Mouse (Mus musculus) liver (tissue): ENCODE data around the gene Arl3.
"Not testable (repeated sequence)": the region's sequence is repeated elsewhere in the genome, so short reads cannot be mapped to it uniquely, and the experiment has no call there.

Experiments
- DNase-seq: peaks from one replicate; pipeline ENCODE4 v3.0.0-alpha.2; 2020; ENCODE audit warnings: mixed read lengths

Arl3 gene

DNA sequence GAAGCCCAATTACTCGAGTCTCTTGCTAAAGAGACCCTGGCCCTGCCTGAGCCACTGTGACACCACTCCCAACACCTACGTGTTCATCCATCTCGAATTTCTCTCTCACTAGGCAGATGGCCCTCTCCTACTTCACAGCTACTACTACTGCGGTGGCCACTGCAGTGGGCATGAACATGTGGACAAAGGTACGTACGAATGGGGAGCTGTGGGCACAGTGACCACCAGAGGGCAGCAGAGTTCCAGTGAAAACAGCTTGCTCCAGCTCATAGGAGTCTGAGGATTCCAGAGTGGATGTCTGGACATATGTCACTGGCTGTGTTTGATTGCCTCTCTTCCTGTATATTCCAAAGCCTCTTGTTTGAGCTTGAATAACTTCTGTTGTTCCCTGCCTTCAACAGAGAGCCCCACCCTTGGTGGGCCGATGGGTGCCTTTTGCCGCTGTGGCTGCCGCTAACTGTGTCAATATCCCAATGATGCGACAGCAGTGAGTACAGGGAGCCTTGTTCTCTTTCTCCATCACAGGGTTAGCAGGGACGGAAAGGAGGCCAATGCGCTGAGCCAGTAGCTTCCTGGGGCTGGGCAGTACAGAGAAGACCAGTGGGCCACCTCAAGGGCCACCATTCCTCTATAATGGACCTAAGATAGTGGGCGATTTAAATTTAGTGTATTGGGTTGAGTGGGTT is 15.0 kb upstream of the Arl3 start:
- DNase-seq: peak; percentile 82

- peak; percentile 35 for DNase-seq
These were observed 2.2 kb upstream of the Arl3 start for GRCm38 (mm10) chr19:46575196-46575595.

DNA sequence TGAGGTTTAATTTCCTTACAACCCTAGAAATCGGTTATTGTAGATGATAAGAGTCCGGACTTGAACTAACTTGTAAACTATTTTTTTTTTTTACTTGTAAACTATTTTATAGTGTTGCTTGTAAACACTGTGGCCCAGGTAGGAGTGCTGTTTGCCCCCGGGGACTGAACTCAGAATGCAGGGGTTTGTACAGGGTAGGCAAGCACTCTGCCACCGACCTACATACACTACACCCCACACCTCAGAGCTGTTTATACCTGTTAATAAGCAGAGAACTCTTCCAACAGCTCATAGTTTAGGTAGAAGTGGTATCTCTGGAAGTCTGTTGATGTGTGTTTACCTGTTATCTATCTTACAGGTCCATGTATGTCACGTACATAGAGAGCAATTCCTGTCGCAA is 992 bp upstream of the Arl3 start:
- no peak for DNase-seq

DNA sequence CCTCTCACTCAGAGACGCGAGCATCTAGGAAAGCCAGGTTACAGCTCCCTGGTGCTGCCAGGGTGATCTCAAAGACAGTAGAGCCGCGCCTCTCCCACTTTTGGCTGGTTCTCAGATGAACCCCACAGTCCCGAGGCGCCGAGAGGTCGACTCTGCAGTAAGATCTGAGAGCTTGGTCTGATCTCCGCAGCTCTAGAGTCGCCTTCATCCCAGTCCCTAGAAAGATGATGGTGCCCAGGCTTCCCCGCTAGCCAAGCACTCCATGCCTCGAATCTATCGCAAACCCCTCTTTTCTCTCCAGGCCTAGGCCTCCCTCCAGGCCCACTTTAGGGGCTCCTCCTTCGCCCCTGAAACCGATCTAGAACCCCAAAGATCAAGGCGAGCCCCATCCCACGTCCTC is 450 bp downstream of the Arl3 start:
- DNase-seq: peak; percentile 35

DNA sequence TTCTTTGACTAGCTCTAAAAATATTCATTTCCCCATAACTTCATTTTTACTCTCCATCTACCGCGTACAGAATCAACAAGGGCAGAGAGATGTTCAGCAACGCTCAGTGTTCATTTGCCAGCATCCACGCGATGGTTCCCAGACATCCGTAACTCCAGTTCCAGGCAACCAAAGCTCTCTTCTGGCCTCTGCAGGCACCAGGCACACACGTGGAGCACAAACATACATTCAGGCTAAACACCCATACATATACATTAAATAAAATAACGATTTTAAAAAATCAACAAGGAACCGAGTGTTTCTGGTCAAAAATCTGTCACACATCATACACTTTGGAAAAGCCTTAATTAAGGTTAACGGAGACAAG is 1.1 kb downstream of the Arl3 start:
- no peak for DNase-seq

- not testable (repeated sequence) for DNase-seq
These were observed 1.7 kb downstream of the Arl3 start for GRCm38 (mm10) chr19:46571211-46571877.

DNA sequence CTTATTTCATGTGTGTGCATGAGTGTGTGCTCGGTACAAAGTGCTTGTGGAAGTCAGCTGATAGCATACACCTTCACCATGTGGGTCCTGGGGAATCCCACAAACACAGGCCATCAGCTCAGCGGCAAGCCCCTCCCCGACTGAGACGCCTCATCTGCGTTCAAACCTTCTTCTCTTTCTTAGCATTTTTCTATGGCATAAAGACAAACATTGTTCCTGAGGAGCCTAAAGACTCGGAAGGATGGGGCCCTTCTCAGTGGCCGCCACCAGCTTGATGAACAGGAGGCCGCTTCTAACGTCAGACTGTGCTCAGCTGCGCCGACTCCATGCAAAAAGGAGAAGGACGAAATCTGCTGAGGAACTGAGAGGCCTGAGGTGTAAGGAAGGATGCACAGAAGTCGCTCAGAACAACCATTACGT is 8.9 kb downstream of the Arl3 start:
- no peak for DNase-seq

DNA sequence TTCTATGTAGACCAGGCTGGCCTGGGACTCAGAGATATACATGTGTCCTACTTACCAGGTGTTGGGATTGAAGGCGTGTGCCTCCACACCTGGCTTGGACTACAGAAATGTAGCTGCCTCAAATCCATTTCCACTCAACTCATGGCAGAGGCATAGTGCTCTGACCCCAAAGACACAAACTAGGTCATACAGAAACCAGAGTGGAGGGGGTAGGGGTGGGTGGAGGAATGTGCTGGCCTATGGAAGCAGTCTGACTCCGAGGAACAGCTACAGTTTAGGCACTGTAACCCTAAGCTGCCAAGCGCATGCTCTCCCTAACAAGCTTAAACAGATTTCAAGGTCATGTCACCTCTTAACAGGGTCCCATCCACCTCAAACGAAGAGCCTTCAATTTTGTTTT is 9.4 kb downstream of the Arl3 start:
- no peak for DNase-seq

DNA sequence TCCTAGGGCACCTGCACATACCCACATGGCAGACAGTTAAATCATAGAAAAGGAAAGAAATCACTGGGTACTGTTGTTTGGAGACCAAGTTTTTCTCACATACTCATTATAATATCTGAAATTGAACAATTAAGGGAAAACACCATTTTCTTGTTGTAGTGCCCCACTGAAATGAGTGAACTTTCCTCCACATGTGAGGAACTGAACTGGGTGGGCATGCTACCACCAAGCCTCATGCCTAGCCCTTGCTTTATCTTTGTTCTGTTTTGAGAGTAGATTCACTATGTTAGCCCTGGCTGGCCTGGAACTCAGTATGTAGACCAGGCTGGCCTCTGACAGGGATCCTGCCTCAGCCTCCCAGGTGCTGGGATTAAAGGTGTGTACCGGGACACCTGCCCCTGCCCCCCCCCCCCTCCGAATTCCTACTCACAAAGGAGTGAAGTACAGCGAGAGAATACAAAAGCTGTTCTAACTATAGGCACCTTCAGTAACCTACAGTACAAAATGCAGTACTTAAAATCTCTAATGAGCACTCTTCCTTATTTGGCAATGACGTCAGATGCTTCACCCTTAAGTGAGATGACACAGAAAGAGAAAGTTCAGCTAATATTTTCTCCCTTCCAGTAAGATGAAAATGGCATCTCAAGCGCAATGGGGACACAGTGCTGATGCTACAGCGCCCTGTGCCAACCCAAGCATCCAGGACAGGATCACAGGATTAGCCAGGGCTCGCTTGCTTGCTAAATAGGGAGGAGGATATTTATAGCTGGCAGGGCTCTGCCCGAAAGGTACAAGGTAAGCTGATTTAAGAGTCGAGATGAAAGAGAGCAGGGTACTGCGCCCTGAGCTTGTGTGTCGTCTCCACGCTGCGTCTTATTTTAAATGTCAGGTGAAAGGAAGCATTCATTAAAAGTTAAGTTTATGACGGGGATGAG is 10.2 kb downstream of the Arl3 start:
- no peak for DNase-seq

GRCm38 (mm10) chr19:46562132-46562531 is 10.9 kb downstream of the Arl3 start:
- peak; percentile 51 for DNase-seq

DNA sequence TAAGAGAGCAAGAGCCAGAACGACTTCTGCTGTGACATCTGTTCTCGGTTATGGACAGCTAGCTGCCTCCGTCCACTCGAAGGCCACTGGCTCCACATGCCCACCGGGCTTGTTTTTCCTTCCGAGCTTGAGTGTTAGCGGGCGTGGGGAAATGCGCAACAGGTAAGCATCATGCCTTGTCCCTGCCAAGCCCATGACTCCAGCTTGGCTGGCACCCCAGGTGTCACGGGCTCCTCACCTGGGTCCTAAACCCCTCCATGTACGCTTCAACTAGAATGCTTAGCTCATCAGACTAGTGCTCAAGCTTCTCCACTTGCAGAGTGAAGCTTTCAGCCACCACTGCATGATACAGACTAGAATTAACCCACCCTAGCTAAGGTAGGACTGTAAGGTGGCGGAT is 14.4 kb downstream of the Arl3 start:
- no peak for DNase-seq

- no peak for DNase-seq
These were observed 15.0 kb downstream of the Arl3 start for GRCm38 (mm10) chr19:46558009-46558408.

- DNase-seq: peak; percentile 60
These were observed 19.4 kb downstream of the Arl3 start for GRCm38 (mm10) chr19:46553541-46553955.

- DNase-seq: no peak
These were observed 20.5 kb downstream of the Arl3 start for GRCm38 (mm10) chr19:46552496-46552895.

- no peak for DNase-seq
These were observed 22.6 kb downstream of the Arl3 start for GRCm38 (mm10) chr19:46550385-46550784.

- DNase-seq: no peak
These were observed 24.9 kb downstream of the Arl3 start for GRCm38 (mm10) chr19:46548110-46548509.

- no peak for DNase-seq
These were observed 25.4 kb downstream of the Arl3 start for GRCm38 (mm10) chr19:46547565-46547964.

GRCm38 (mm10) chr19:46542750-46543149 is 30.2 kb downstream of the Arl3 start:
- peak; percentile 10 for DNase-seq

DNA sequence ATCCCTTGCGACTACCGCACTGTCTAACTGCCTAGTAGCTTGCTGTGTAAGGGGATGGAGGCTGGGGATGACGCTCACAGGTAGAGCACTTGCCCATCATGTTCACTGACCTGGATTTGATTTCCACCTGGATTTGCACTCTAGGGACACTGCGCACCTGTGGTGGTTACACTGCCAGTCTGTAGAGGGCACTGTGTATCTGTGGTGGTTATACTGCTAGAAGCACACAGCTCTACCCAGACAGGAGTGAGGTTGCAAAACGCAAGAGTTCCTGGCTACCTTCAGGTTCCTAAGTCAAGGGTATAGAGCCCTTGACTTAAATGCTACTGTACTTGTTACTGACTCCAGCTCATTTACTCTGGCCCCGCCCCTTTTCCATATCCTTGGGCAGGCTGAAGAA is 34.8 kb downstream of the Arl3 start:
- no peak for DNase-seq

- DNase-seq: no peak
These were observed 35.6 kb downstream of the Arl3 start for GRCm38 (mm10) chr19:46537357-46537756.

GRCm38 (mm10) chr19:46534542-46535098 is 38.4 kb downstream of the Arl3 start:
- DNase-seq: no peak

DNA sequence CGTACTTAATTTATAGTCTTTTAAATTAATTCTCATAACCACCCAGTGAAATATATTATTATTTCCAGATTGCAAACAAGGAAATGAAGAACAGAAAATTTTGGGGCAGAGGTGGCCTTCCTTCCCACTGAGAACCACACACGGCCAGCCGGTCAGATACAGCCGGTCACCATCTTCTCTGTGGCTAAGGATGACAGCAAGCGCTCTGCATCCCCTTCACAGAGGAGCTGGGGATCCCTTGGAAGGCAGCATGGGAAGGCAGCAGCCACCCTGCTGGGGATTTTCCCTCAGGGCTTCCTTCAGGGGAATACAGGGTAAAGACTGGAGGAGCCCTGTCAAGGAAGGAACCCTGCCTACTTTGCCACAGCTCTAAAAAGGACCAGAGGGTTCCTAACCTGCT is 39.5 kb downstream of the Arl3 start:
- DNase-seq: no peak

- DNase-seq: no peak
These were observed 39.9 kb downstream of the Arl3 start for GRCm38 (mm10) chr19:46533066-46533465.
